Mouse (Mus musculus) common myeloid progenitor, adult 5-6 weeks (primary cell): ENCODE results near the gene Adipoq. TPM values are rescaled to one million over a fixed set of nuclear protein-coding genes. Genes with fewer than 3 reads are reported as not detected.
"Not testable (repeated sequence)": the region's sequence is repeated elsewhere in the genome, so short reads cannot be mapped to it uniquely, and the experiment has no call there.

Experiments used
- ATAC-seq: replicated peaks from 2 replicates; pipeline ENCODE4 v1.8.0; 2016; ENCODE audit warnings: low read depth, mild to moderate bottlenecking, moderate TSS enrichment, inconsistent platforms; ENCODE audit not compliant: poor library complexity, severe bottlenecking
- total RNA-seq: library from RNA; stranded (forward); fragments of 200-1000, 187-1606 nt; gene quantifications from 2 replicates; pipeline ENCODE4 v1.2.3, GENCODE M21; 2017

Gene Adipoq
- total RNA-seq, 1 experiment from 2014 or later, result not detected

GRCm38 (mm10) chr16:23158292-23158691, 12.0 kb downstream of the Adipoq start:
- ATAC-seq, result no peak

GRCm38 (mm10) chr16:23158957-23159356, 12.6 kb downstream of the Adipoq start:
- no peak for ATAC-seq

- peak; percentile 14; the same call in 1 of the 2 replicates for ATAC-seq
These were observed 13.4 kb downstream of the Adipoq start for GRCm38 (mm10) chr16:23159749-23160148.

- ATAC-seq, result peak; percentile 88
These were observed 15.8 kb downstream of the Adipoq start for GRCm38 (mm10) chr16:23162116-23162515.

GRCm38 (mm10) chr16:23164443-23164842, 18.1 kb downstream of the Adipoq start:
- no peak for ATAC-seq

- peak; percentile 38 for ATAC-seq
These were observed 19.1 kb downstream of the Adipoq start for GRCm38 (mm10) chr16:23165441-23165840.

GRCm38 (mm10) chr16:23166646-23167045, 20.3 kb downstream of the Adipoq start:
- no peak for ATAC-seq

GRCm38 (mm10) chr16:23167079-23167478, 20.7 kb downstream of the Adipoq start:
- no peak for ATAC-seq

GRCm38 (mm10) chr16:23170813-23171212, 24.5 kb downstream of the Adipoq start:
- no peak for ATAC-seq

GRCm38 (mm10) chr16:23173904-23174303, 27.6 kb downstream of the Adipoq start:
- ATAC-seq, result no peak

- peak; percentile 77 for ATAC-seq
These were observed 28.5 kb downstream of the Adipoq start for GRCm38 (mm10) chr16:23174855-23175254.

- no peak for ATAC-seq
These were observed 29.6 kb downstream of the Adipoq start for GRCm38 (mm10) chr16:23175956-23176355.

GRCm38 (mm10) chr16:23177856-23178255, 31.5 kb downstream of the Adipoq start:
- no peak for ATAC-seq

- no peak for ATAC-seq
These were observed 32.5 kb downstream of the Adipoq start for GRCm38 (mm10) chr16:23178796-23179195.

- not testable (repeated sequence) for ATAC-seq
These were observed 33.1 kb downstream of the Adipoq start for GRCm38 (mm10) chr16:23179436-23179835.

GRCm38 (mm10) chr16:23181054-23181453, 34.7 kb downstream of the Adipoq start:
- ATAC-seq, result peak; percentile 64; the same call in 1 of the 2 replicates

- peak; percentile 47 for ATAC-seq
These were observed 35.2 kb downstream of the Adipoq start for GRCm38 (mm10) chr16:23181487-23181886.

- peak; percentile 57; the same call in 1 of the 2 replicates for ATAC-seq
These were observed 35.7 kb downstream of the Adipoq start for GRCm38 (mm10) chr16:23181942-23182597.

GRCm38 (mm10) chr16:23185824-23186223, 39.5 kb downstream of the Adipoq start:
- ATAC-seq, result peak; percentile 33; the same call in 1 of the 2 replicates

- no peak for ATAC-seq
These were observed 40.1 kb downstream of the Adipoq start for GRCm38 (mm10) chr16:23186418-23186817.

- no peak for ATAC-seq
These were observed 41.6 kb downstream of the Adipoq start for GRCm38 (mm10) chr16:23187983-23188382.

- no peak for ATAC-seq
These were observed 43.3 kb downstream of the Adipoq start for GRCm38 (mm10) chr16:23189612-23190011.
